Mouse (Mus musculus): ENCODE data around the gene Dnmt3b. TPM values are rescaled to one million over a fixed set of nuclear protein-coding genes. Genes with fewer than 3 reads are reported as not detected.
A peak's percentile ranks its signal among the peaks of the same experiment; 100 is the strongest.

Dnmt3b gene
- total RNA-seq (2012; rRNA removed) (8.4 TPM in 2 replicates), total RNA-seq (2014; rRNA removed) (5.3 and 6.0 TPM in 2 replicates), polyA plus RNA-seq (2012; ENCODE audit: insufficient read length, low read depth) (8.9 and 9.4 TPM in 2 replicates)

DNA sequence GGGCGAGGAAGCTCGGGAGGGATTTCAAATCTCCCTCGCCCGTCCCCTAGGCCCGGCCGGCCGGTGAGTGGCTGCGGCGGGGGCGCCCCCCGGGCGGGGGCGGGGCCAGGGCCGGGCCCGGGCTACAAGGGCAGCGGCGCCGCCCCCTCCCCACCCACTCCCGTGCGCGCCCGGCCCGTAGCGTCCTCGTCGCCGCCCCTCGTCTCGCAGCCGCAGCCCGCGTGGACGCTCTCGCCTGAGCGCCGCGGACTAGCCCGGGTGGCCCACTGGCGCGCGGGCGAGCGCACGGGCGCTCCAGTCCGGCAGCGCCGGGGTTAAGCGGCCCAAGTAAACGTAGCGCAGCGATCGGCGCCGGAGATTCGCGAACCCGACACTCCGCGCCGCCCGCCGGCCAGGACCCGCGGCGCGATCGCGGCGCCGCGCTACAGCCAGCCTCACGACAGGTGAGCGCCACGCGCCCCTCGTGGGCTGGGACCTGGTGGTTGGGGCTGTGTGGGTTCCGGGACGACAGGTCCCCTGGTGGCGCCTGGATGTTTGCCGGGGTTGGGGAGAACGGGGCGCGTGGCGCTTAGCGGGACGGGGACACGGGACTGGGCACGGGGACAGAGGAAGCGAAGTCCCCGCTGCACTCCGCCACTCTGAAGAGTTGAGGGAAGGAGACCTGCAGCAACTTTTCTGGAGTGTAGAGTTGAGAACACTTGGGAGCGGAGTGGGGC is at the start of gene Dnmt3b:
TSS of gene Dnmt3b (plus strand) at position 153 of the 716 bp plus-strand sequence.
- dilution Hi-C loops (cut with MboI; ENCODE audit: extremely low pct_ligation_motif_present, extremely low pct_unique_long_range_greater_than_20kb, low sequenced_read_pairs), result no loop called here
- peak; percentile 37 for DNase-seq (ENCODE audit: extremely low read depth)

DNA sequence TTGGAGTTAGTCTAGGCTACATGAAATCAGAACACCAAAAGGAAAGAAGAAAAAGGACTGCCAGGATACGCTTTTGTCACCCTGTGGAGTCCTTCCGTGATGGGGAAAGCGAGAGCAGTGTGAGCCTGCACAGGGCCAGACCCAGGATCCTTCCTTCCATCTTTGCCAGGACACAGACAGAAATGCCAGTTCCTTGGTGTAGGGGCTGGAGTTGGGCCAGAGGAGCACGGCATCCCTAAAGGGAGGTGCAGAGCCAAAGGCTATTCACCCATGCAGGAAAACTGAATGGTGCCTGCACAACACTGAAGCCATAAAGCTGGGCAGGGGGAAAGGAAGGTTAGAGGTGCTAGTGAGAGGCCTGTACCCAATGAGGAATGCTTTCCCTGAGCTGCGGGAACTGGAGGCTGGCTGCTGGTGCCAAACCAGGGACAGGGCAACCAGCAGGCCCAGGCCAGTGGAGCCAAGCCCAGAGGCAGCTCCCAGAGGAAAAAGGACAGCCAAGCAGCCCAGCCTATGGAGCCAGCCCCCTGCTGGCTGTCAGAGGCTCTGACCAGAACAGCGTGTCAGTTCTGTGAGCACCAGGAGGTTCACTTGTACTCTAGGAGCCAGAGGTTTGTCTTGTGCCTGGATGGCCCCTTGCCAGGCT is 49.1 kb upstream of the Dnmt3b start:
- peaks cover 3 to 7% of the 10 kb centered on the region in 2 experiments; a peak in 3 of 4 replicates for H3K4me1 ChIP-seq (ENCODE audit: control insufficient read depth in 1 of 2, insufficient read depth in 2 of 2)
- in situ Hi-C loops (cut with MboI; ENCODE audit: low pct_ligation_motif_present, low pct_unique_long_range_greater_than_20kb, low sequenced_read_pairs) (no loop called here), dilution Hi-C loops (cut with MboI; ENCODE audit: extremely low pct_ligation_motif_present, extremely low pct_unique_long_range_greater_than_20kb, low sequenced_read_pairs) (no loop called here)
- DNase-seq (ENCODE audit: extremely low read depth), result no peak
- H3K27me3 ChIP-seq (replicated peaks), result no peaks in the 10 kb centered on the region
- TF ChIP-seq IRF4 (IDR thresholded peaks at IDR 0.05; ENCODE audit: low read depth, low read length), result no peak
- no peak for TF ChIP-seq EP300 (IDR thresholded peaks at IDR 0.05; ENCODE audit: low read length)
- TF ChIP-seq MEF2A (IDR thresholded peaks at IDR 0.05; ENCODE audit: borderline replicate concordance, low read depth, low read length), result no peak
- no peak for TF ChIP-seq ZMIZ1 (IDR thresholded peaks at IDR 0.05; ENCODE audit: low read depth, low read length)
- no peak for TF ChIP-seq RCOR1 (conservative IDR thresholded peaks at IDR 0.05; ENCODE audit: low read depth, low read length)
- TF ChIP-seq CTCF (conservative IDR thresholded peaks at IDR 0.05 in 1 of 2, IDR thresholded peaks at IDR 0.05 in 1 of 2; ENCODE audit: low read depth in 2 of 2, low read length in 2 of 2), result peak in 1 of 2 experiments; percentile 64; a peak in 2 of 4 replicates
- no peak for TF ChIP-seq SIN3A (IDR thresholded peaks at IDR 0.05; ENCODE audit: low read length)
- TF ChIP-seq GABPA (IDR thresholded peaks at IDR 0.05; ENCODE audit: insufficient replicate concordance, low read depth, low read length), result no peak
- TF ChIP-seq ETS1 (conservative IDR thresholded peaks at IDR 0.05; ENCODE audit: low read depth, low read length), result no peak
- TF ChIP-seq ZKSCAN1 (IDR thresholded peaks at IDR 0.05; ENCODE audit: borderline replicate concordance, low read depth, low read length), result no peak
- TF ChIP-seq PAX5 (IDR thresholded peaks at IDR 0.05; ENCODE audit: low read length), result no peak
- TF ChIP-seq SMC3 (IDR thresholded peaks at IDR 0.05; ENCODE audit: low read depth, low read length), result peak; percentile 39
- TF ChIP-seq CHD1 (IDR thresholded peaks at IDR 0.05; ENCODE audit: low read depth, low read length), result no peak
- no peak; the same call in 1 of the 2 replicates for TF ChIP-seq RAD21 (IDR thresholded peaks at IDR 0.05; ENCODE audit: low read depth, low read length)
- TF ChIP-seq ZNF384 (IDR thresholded peaks at IDR 0.05; ENCODE audit: low read depth, low read length), result no peak
- H3K9me3 ChIP-seq (replicated peaks; ENCODE audit: low read length), result no peaks in the 10 kb centered on the region
- no peak overlapping the region for H3K4me2 ChIP-seq (ENCODE audit: insufficient read depth, low read depth, poor library complexity, severe bottlenecking)
- H3K79me2 ChIP-seq (replicated peaks; ENCODE audit: control insufficient read depth, extremely low read depth, insufficient read depth, poor library complexity, severe bottlenecking), result no peaks in the 10 kb centered on the region
- no peak overlapping the region for H3K27ac ChIP-seq (ENCODE audit: insufficient read depth, low read depth)
- no peak overlapping the region for H3K9ac ChIP-seq (ENCODE audit: insufficient read depth, low read depth)
- H3K4me3 ChIP-seq (replicated peaks in 1 of 3; ENCODE audit: low read depth in 2 of 3, low read length in 2 of 3, poor library complexity in 1 of 3), result no peak overlapping the region
- no peaks in the 10 kb centered on the region for H3K36me3 ChIP-seq (replicated peaks in 1 of 2; ENCODE audit: control insufficient read depth in 1 of 2, insufficient read depth in 1 of 2, low read length in 1 of 2)

More for the DNA sequence above, at the start of gene Dnmt3b:
- H3K9ac ChIP-seq (ENCODE audit: insufficient read depth, low read depth), result peak within 1 kb of the TSS; percentile 49; the same call in 1 of the 2 replicates
- H3K27me3 ChIP-seq (replicated peaks), result peaks cover 19% of the 10 kb centered on the region
- no peaks in the 10 kb centered on the region for H3K79me2 ChIP-seq (replicated peaks; ENCODE audit: control insufficient read depth, extremely low read depth, insufficient read depth, poor library complexity, severe bottlenecking)
- H3K4me3 ChIP-seq (replicated peaks in 1 of 3; ENCODE audit: low read depth in 2 of 3, low read length in 2 of 3, poor library complexity in 1 of 3), result peak within 1 kb of the TSS; percentile 63 to 79 (median 68)
- TF ChIP-seq SIN3A (IDR thresholded peaks at IDR 0.05; ENCODE audit: low read length) (peak; percentile 43; the same call in 1 of the 2 replicates), NRF1 (IDR thresholded peaks at IDR 0.05; ENCODE audit: low read depth, low read length) (0 out of 2 replicates have a peak, but pooled peaks have one; percentile 16), CHD1 (IDR thresholded peaks at IDR 0.05; ENCODE audit: low read depth, low read length) (no peak), CTCF (conservative IDR thresholded peaks at IDR 0.05 in 1 of 2, IDR thresholded peaks at IDR 0.05 in 1 of 2; ENCODE audit: low read depth in 2 of 2, low read length in 2 of 2) (no peak), ELF1 (IDR thresholded peaks at IDR 0.05; ENCODE audit: low read depth, low read length) (peak; percentile 46; the same call in 1 of the 2 replicates), UBTF (IDR thresholded peaks at IDR 0.05; ENCODE audit: low read depth, low read length) (peak; percentile 57; the same call in 1 of the 2 replicates), MEF2A (IDR thresholded peaks at IDR 0.05; ENCODE audit: borderline replicate concordance, low read depth, low read length) (0 out of 2 replicates have a peak, but pooled peaks have one; percentile 28), IRF4 (IDR thresholded peaks at IDR 0.05; ENCODE audit: low read depth, low read length) (no peak), USF2 (conservative IDR thresholded peaks at IDR 0.05; ENCODE audit: low read depth, low read length) (no peak), MAX (IDR thresholded peaks at IDR 0.05; ENCODE audit: low read length) (peak; percentile 1; the same call in 1 of the 2 replicates), POLR2A (IDR thresholded peaks at IDR 0.05; ENCODE audit: low read depth, low read length) (peak; percentile 56; the same call in 1 of the 2 replicates), E2F4 (IDR thresholded peaks at IDR 0.05; ENCODE audit: insufficient replicate concordance, low read depth, low read length) (no peak), MYC (IDR thresholded peaks at IDR 0.05; ENCODE audit: low read depth, low read length) (no peak), BHLHE40 (IDR thresholded peaks at IDR 0.05; ENCODE audit: low read depth, low read length) (peak; percentile 50; the same call in 1 of the 2 replicates), ZMIZ1 (IDR thresholded peaks at IDR 0.05; ENCODE audit: low read depth, low read length) (peak; percentile 41; the same call in 1 of the 2 replicates), NELFE (IDR thresholded peaks at IDR 0.05; ENCODE audit: low read depth, low read length) (peak; percentile 63; the same call in 1 of the 2 replicates), MXI1 (IDR thresholded peaks at IDR 0.05; ENCODE audit: low read depth, low read length) (peak; percentile 52; the same call in 1 of the 2 replicates), HCFC1 (IDR thresholded peaks at IDR 0.05; ENCODE audit: low read depth, low read length) (peak; percentile 58), SMC3 (IDR thresholded peaks at IDR 0.05; ENCODE audit: low read depth, low read length) (no peak)
- H3K4me1 ChIP-seq (ENCODE audit: control insufficient read depth in 1 of 2, insufficient read depth in 2 of 2), result peaks cover 3 to 19% of the 10 kb centered on the region in 2 experiments; a peak in 3 of 4 replicates
- peaks cover 0 to 2% of the 10 kb centered on the region in 2 experiments for H3K36me3 ChIP-seq (replicated peaks in 1 of 2; ENCODE audit: control insufficient read depth in 1 of 2, insufficient read depth in 1 of 2, low read length in 1 of 2)
- no peaks in the 10 kb centered on the region for H3K9me3 ChIP-seq (replicated peaks; ENCODE audit: low read length)
- H3K27ac ChIP-seq (ENCODE audit: insufficient read depth, low read depth), result no peak within 1 kb of the TSS
- in situ Hi-C loops (cut with MboI; ENCODE audit: low pct_ligation_motif_present, low pct_unique_long_range_greater_than_20kb, low sequenced_read_pairs), result no loop called here
- H3K4me2 ChIP-seq (ENCODE audit: insufficient read depth, low read depth, poor library complexity, severe bottlenecking), result peak within 1 kb of the TSS; percentile 53
